Mouse (Mus musculus) stomach, postnatal 0 days (tissue): Measurements from ENCODE around the gene Arhgef10l.

Experiments used
- CTCF ChIP-seq: IDR thresholded peaks from 2 replicates; pipeline ENCODE4 v1.5.1; 2016; ENCODE audit warnings: antibody characterized with exemption, low read depth, mild to moderate bottlenecking, moderate library complexity
- EP300 ChIP-seq: optimal IDR thresholded peaks from 2 replicates; pipeline ENCODE3; 2016; ENCODE audit warnings: antibody characterized with exemption

GRCm38 (mm10) chr4:140562461-140563178 lies 103.2 kb downstream of the Arhgef10l start:
- no peak for TF ChIP-seq CTCF
- no peak for TF ChIP-seq EP300
